Mouse (Mus musculus) intestine, embryonic 16.5 days (tissue): ENCODE results near the gene Lgi2. TPM values are rescaled to one million over a fixed set of nuclear protein-coding genes. Genes with fewer than 3 reads are reported as not detected.

Experiments
- ATAC-seq: fragments of 200-750 bp; cut with Nextera tagmentation; 2 replicates; pipeline ENCODE4 v1.8.0; 2017; ENCODE audit warnings: moderate TSS enrichment, moderate library complexity
- H3K27ac ChIP-seq: fragments of 300-500 bp; sonication (generic); 2 replicates; pipeline ENCODE4 v1.5.1; 2014; ENCODE audit warnings: mild to moderate bottlenecking, low read length
- H3K27me3 ChIP-seq: fragments of 300-500 bp; sonication (generic); replicated peaks from 2 replicates; pipeline ENCODE4 v1.6.1; 2014; ENCODE audit warnings: low read length, control low read depth, mixed read lengths; ENCODE audit not compliant: control insufficient read depth, insufficient read depth
- H3K36me3 ChIP-seq: fragments of 300-500 bp; sonication (generic); 2 replicates; pipeline ENCODE4 v1.6.1; 2014; ENCODE audit warnings: low read length, control low read depth; ENCODE audit not compliant: control insufficient read depth, insufficient read depth
- H3K4me1 ChIP-seq: fragments of 300-500 bp; sonication (generic); 2 replicates; pipeline ENCODE4 v1.6.1; 2014; ENCODE audit warnings: low read length, control low read depth, mixed read lengths; ENCODE audit not compliant: control insufficient read depth, insufficient read depth
- H3K4me2 ChIP-seq: fragments of 300-500 bp; sonication (generic); 2 replicates; pipeline ENCODE4 v1.6.1; 2014; ENCODE audit warnings: low read depth, low read length, control low read depth
- H3K4me3 ChIP-seq: fragments of 300-500 bp; sonication (generic); 2 replicates; pipeline ENCODE4 v1.5.1; 2014; ENCODE audit warnings: mild to moderate bottlenecking, low read length
- H3K9ac ChIP-seq: fragments of 300-500 bp; sonication (generic); 2 replicates; pipeline ENCODE4 v1.6.1; 2014; ENCODE audit warnings: low read depth, low read length
- H3K9me3 ChIP-seq: fragments of 300-500 bp; sonication (generic); 2 replicates; pipeline ENCODE4 v1.6.1; 2016; ENCODE audit warnings: low read length, control low read depth; ENCODE audit not compliant: control insufficient read depth
- WGBS: fragments of 180-500 bp; shearing (Covaris S2); extraction: QIAGEN DNeasy Blood & Tissue Kit; methylation state at CpG from one replicate; pipeline ENCODE4 v1.1.7; 2014; 5-methylcytosine and 5-hydroxymethylcytosine counted together
- polyA plus RNA-seq: library from polyadenylated mRNA; unstranded; fragments of >200 nt; fragmentation: Nextera tagmentation; extraction: Ambion mirVana; gene quantifications from 2 replicates; pipeline ENCODE4 v1.2.1, GENCODE M21; 2015

Lgi2 gene
- polyA plus RNA-seq, 1 experiment from 2014 or later = 2.9 TPM

DNA sequence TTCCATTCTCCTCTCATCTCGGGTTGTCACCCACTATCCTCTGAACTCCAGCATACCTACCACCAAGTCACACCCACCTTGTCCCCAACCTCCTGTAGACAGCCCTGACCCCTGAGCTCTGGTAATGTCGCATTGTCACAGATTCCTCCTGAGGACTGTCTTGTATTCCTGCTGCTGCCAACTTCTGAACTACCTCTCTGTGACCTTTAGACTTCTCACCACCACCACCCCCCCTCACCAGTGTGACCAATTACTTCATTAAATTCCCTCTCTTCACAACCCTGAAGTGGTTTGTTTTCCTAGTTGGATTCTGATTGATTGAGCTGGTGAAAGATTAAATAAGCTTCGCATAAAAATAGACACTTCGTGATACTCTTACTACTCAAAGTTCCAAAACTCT lies 22.4 kb upstream of the Lgi2 start:
- Histone ChIP-seq H3K27me3 (no peaks in the 10 kb centered on the region), H3K4me1 (no peaks in the 10 kb centered on the region), H3K4me2 (no peak overlapping the region), H3K4me3 (no peak overlapping the region), H3K36me3 (no peaks in the 10 kb centered on the region), H3K9ac (no peak overlapping the region), H3K9me3 (no peaks in the 10 kb centered on the region), H3K27ac (no peak overlapping the region)
- WGBS = 71% methylated on average over 4 of the region's 4 CpGs
- ATAC-seq = peak; percentile 50

DNA sequence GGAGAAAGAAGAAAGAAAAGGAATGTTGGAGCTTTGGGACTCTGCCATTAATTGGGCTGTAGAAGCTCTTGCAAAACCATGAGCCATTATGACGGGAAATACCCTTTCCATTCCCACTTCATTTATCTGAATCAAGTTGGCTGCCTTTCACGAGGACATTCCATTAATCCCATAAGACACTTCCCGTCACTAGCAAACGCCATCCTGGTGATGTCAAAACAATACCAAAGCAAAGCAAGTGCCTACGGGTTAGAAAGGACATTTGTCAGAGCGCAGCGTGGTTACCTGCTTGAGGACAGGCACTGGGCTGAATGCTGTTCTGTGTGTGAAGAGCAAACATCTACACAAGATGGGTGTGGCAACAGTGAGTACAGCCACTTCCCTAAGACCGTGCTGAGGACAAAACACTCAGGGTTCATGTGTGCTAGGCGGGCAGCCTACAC lies 21.1 kb upstream of the Lgi2 start:
- no peaks in the 10 kb centered on the region for H3K4me1 ChIP-seq
- WGBS = 75% methylated on average over 9 of the region's 9 CpGs
- ATAC-seq = no peak
- H3K36me3 ChIP-seq = no peaks in the 10 kb centered on the region
- H3K9me3 ChIP-seq = no peaks in the 10 kb centered on the region
- H3K9ac ChIP-seq = no peak overlapping the region
- H3K27me3 ChIP-seq = no peaks in the 10 kb centered on the region
- H3K4me3 ChIP-seq = no peak overlapping the region
- no peak overlapping the region for H3K27ac ChIP-seq
- no peak overlapping the region for H3K4me2 ChIP-seq

- Histone ChIP-seq H3K4me3 (no peak overlapping the region), H3K27me3 (no peaks in the 10 kb centered on the region), H3K4me1 (no peaks in the 10 kb centered on the region), H3K4me2 (no peak overlapping the region), H3K27ac (no peak overlapping the region), H3K9me3 (peaks cover 18% of the 10 kb centered on the region), H3K9ac (no peak overlapping the region), H3K36me3 (no peaks in the 10 kb centered on the region)
- 69% methylated on average over 1 of the region's 1 CpGs for WGBS
- ATAC-seq = no peak
These were observed 6.3 kb upstream of the Lgi2 start for GRCm38 (mm10) chr5:52572572-52572971.

- H3K4me1 ChIP-seq = peaks cover 2% of the 10 kb centered on the region; the same call in 1 of the 2 replicates
- ATAC-seq = no peak
- peaks cover 19% of the 10 kb centered on the region for H3K9me3 ChIP-seq
- no peak overlapping the region for H3K9ac ChIP-seq
- WGBS = 65% methylated on average over 6 of the region's 6 CpGs
- H3K4me2 ChIP-seq = no peak overlapping the region
- no peaks in the 10 kb centered on the region for H3K27me3 ChIP-seq
- no peak overlapping the region for H3K27ac ChIP-seq
- H3K4me3 ChIP-seq = no peak overlapping the region
- no peaks in the 10 kb centered on the region for H3K36me3 ChIP-seq
These were observed 4.5 kb upstream of the Lgi2 start for GRCm38 (mm10) chr5:52570746-52571145.

GRCm38 (mm10) chr5:52565214-52565812 lies 949 bp downstream of the Lgi2 start:
- no peaks in the 10 kb centered on the region for H3K27me3 ChIP-seq
- peak overlapping the region; percentile 35 for H3K27ac ChIP-seq
- peak overlapping the region; percentile 95 for H3K4me2 ChIP-seq
- H3K4me1 ChIP-seq = peaks cover 14% of the 10 kb centered on the region
- H3K9me3 ChIP-seq = peaks cover 10% of the 10 kb centered on the region; the same call in 1 of the 2 replicates
- H3K9ac ChIP-seq = peak overlapping the region; percentile 75
- WGBS = 2% methylated on average over 17 of the region's 17 CpGs
- ATAC-seq = peak; percentile 70
- H3K4me3 ChIP-seq = peak overlapping the region; percentile 68
- H3K36me3 ChIP-seq = no peaks in the 10 kb centered on the region

- 0 out of 2 replicates have a peak overlapping the region, but pooled peaks have one; percentile 68 for H3K4me3 ChIP-seq
- no peaks in the 10 kb centered on the region for H3K27me3 ChIP-seq
- ATAC-seq = no peak
- peaks cover 10% of the 10 kb centered on the region; the same call in 1 of the 2 replicates for H3K9me3 ChIP-seq
- H3K9ac ChIP-seq = 0 out of 2 replicates have a peak overlapping the region, but pooled peaks have one; percentile 17
- H3K4me2 ChIP-seq = peak overlapping the region; percentile 95
- no peaks in the 10 kb centered on the region for H3K36me3 ChIP-seq
- WGBS = 46% methylated on average over 3 of the region's 3 CpGs
- H3K4me1 ChIP-seq = peaks cover 14% of the 10 kb centered on the region
- peak overlapping the region; percentile 35 for H3K27ac ChIP-seq
These were observed 1.9 kb downstream of the Lgi2 start for GRCm38 (mm10) chr5:52564351-52564750.

DNA sequence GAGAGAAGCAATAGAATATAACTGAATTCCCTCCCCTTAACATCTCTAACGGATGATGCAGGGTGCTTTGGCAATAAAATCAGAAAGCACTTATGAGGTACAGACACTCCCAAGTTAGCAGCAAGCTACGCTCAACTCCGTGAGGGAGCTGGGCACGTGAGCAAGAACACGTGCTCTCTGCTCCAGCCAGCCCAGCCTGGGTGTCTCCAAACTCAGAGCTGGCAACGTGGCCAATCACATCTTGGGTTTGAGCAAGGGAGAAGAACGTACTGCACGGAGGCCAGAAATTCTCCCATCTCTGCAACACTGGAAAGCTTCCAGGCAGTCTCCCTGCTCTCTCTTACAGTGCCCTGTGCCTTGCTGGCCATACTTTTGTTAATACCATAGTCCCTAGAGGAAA lies 6.0 kb downstream of the Lgi2 start:
- H3K4me2 ChIP-seq = no peak overlapping the region
- 68% methylated on average over 8 of the region's 8 CpGs for WGBS
- H3K27ac ChIP-seq = no peak overlapping the region
- no peak for ATAC-seq
- H3K27me3 ChIP-seq = no peaks in the 10 kb centered on the region
- H3K9ac ChIP-seq = no peak overlapping the region
- no peaks in the 10 kb centered on the region for H3K36me3 ChIP-seq
- no peak overlapping the region for H3K4me3 ChIP-seq
- peaks cover 9% of the 10 kb centered on the region for H3K4me1 ChIP-seq
- H3K9me3 ChIP-seq = no peaks in the 10 kb centered on the region

DNA sequence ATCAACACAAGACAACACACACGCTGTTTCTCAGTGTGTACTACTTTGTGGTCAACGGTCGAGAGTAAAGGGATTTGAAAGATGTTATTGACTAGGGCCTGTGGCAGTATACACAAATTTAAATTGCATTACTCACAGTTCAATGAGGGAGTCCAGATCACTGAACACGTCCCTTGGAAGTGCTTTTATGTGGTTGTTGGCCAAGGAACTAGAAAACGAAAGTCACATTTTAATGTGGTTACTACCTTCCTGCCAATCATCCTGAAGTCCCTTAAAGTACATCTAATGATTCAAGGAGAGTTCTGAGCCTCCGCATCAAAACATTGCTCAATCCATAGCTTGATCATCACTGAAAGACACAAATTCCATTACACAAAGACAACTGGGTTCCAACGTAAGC lies 10.7 kb downstream of the Lgi2 start:
- no peaks in the 10 kb centered on the region for H3K9me3 ChIP-seq
- WGBS = 84% methylated on average over 7 of the region's 7 CpGs
- H3K4me2 ChIP-seq = no peak overlapping the region
- 0 out of 2 replicates have a peak, but pooled peaks cover 4% of the 10 kb centered on the region for H3K4me1 ChIP-seq
- no peaks in the 10 kb centered on the region for H3K36me3 ChIP-seq
- no peaks in the 10 kb centered on the region for H3K27me3 ChIP-seq
- H3K27ac ChIP-seq = no peak overlapping the region
- H3K9ac ChIP-seq = no peak overlapping the region
- no peak overlapping the region for H3K4me3 ChIP-seq
- no peak for ATAC-seq

DNA sequence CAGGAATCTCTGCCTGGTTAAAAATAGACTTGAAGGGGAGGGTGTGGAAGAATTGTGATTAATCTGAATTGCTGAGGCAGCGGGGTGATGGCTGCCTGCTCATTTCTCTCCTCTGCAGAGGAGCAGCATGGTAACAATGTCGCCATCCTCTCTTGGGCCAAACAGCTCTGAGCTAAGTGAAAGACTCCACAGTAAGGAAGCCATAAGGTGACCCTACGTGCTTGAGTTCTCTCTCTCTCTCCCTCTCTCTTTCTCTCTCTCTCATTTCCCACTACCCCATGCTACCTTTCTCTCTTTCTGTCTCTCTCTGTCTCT lies 15.0 kb downstream of the Lgi2 start:
- WGBS = 74% methylated on average over 3 of the region's 3 CpGs
- no peaks in the 10 kb centered on the region for H3K27me3 ChIP-seq

More for the DNA sequence above, 15.0 kb downstream of the Lgi2 start:
- Histone ChIP-seq H3K9me3 (no peaks in the 10 kb centered on the region), H3K4me2 (no peak overlapping the region), H3K27ac (no peak overlapping the region), H3K4me1 (0 out of 2 replicates have a peak, but pooled peaks cover 4% of the 10 kb centered on the region), H3K4me3 (no peak overlapping the region), H3K9ac (no peak overlapping the region), H3K36me3 (no peaks in the 10 kb centered on the region)
- ATAC-seq = no peak
